Mouse (Mus musculus) heart, postnatal 0 days (tissue): ENCODE data around the gene Zfc3h1. TPM values are rescaled to one million over a fixed set of nuclear protein-coding genes. Genes with fewer than 3 reads are reported as not detected.

Source experiments
- ATAC-seq: fragments of 200-750 bp; cut with Nextera tagmentation; 2 replicates; pipeline ENCODE4 v1.8.0; 2017; ENCODE audit warnings: low read depth, moderate number of reproducible peaks, moderate library complexity; ENCODE audit not compliant: insufficient read depth
- DNase-seq: peaks from one replicate; pipeline ENCODE4 v3.0.0-alpha.2; 2016; ENCODE audit warnings: low spot score
- H3K27ac ChIP-seq: fragments of 300-500 bp; sonication (generic); 2 replicates; pipeline ENCODE4 v1.5.1; 2014; ENCODE audit warnings: low read depth, mild to moderate bottlenecking
- H3K27me3 ChIP-seq: fragments of 300-500 bp; sonication (generic); 2 replicates; pipeline ENCODE4 v1.6.1; 2014; ENCODE audit warnings: low read length, mixed read lengths; ENCODE audit not compliant: control insufficient read depth, insufficient read depth
- H3K36me3 ChIP-seq: fragments of 300-500 bp; sonication (generic); replicated peaks from 2 replicates; pipeline ENCODE4 v1.6.1; 2014; ENCODE audit warnings: low read length, mixed read lengths; ENCODE audit not compliant: control insufficient read depth, insufficient read depth
- H3K4me1 ChIP-seq: fragments of 300-500 bp; sonication (generic); 2 replicates; pipeline ENCODE4 v1.6.1; 2014; ENCODE audit warnings: antibody characterized with exemption; ENCODE audit not compliant: control insufficient read depth, insufficient read depth
- H3K4me2 ChIP-seq: fragments of 300-500 bp; sonication (generic); 2 replicates; pipeline ENCODE4 v1.6.1; 2014; ENCODE audit warnings: low read depth, mild to moderate bottlenecking, low read length, moderate library complexity
- H3K4me3 ChIP-seq: fragments of 300-500 bp; sonication (generic); 2 replicates; pipeline ENCODE4 v1.5.1; 2014; ENCODE audit warnings: low read depth, low read length
- H3K9ac ChIP-seq: fragments of 300-500 bp; sonication (generic); replicated peaks from 2 replicates; pipeline ENCODE4 v1.6.1; 2014; ENCODE audit warnings: low read depth, low read length, mixed read lengths
- H3K9me3 ChIP-seq: fragments of 300-500 bp; sonication (generic); replicated peaks from 2 replicates; pipeline ENCODE4 v1.6.1; 2016; ENCODE audit warnings: low read length; ENCODE audit not compliant: control insufficient read depth
- CTCF ChIP-seq: IDR thresholded peaks from 2 replicates; pipeline ENCODE4 v1.5.1; 2016; ENCODE audit warnings: antibody characterized with exemption, control low read depth, low read depth
- EP300 ChIP-seq: IDR thresholded peaks from 2 replicates; pipeline ENCODE4 v1.6.1; 2016; ENCODE audit warnings: antibody characterized with exemption, low read depth
- WGBS: fragments of 180-500 bp; shearing (Covaris S2); extraction: QIAGEN DNeasy Blood & Tissue Kit; methylation state at CpG from one replicate; pipeline ENCODE4 v1.1.7; 2014; 5-methylcytosine and 5-hydroxymethylcytosine counted together
- polyA plus RNA-seq: library from polyadenylated mRNA; unstranded; fragments of >200 nt; fragmentation: Nextera tagmentation; extraction: Ambion mirVana; gene quantifications from 2 replicates; pipeline ENCODE4 v1.2.1, GENCODE M21; 2015
- total RNA-seq: library from RNA; depleted of rRNA; stranded (reverse); fragments of >200 nt; gene quantifications from 2 replicates; pipeline ENCODE4 v1.2.3, GENCODE M21; 2014; ENCODE audit warnings: low replicate concordance

Zfc3h1 gene
- total and polyA plus RNA-seq, 2 experiments from 2014 or later: 5.3 to 26.5 TPM

DNA sequence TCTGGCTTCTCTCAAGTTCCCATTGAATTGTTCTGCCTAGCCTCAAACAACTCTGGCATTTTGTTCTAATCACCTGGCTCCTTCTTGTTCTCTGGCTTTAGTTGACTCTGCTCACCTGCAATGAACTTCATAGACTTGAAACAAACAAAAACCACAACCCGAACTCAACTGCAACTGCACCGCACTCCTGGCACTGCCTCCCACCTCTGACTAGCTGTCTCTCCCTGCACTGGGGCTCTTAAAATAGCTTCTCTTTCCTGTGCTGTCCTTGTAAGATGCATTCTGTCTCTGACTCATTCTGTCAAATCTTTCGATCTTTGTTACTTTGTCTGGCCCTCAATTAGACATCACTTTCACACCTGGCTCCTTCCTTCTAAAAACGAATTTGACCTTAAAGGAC lies 21.6 kb upstream of the Zfc3h1 start:
- TF ChIP-seq EP300: no peak
- TF ChIP-seq CTCF: no peak
- Histone ChIP-seq H3K4me2 (peak overlapping the region; percentile 74), H3K9ac (peak overlapping the region; percentile 51), H3K4me3 (peak overlapping the region; percentile 63), H3K9me3 (no peaks in the 10 kb centered on the region), H3K27ac (peak overlapping the region; percentile 92), H3K4me1 (0 out of 2 replicates have a peak, but pooled peaks cover 10% of the 10 kb centered on the region), H3K36me3 (no peaks in the 10 kb centered on the region), H3K27me3 (no peaks in the 10 kb centered on the region)
- ATAC-seq (no peak), DNase-seq (no peak)
- 62% methylated on average over 4 of the region's 4 CpGs for WGBS

DNA sequence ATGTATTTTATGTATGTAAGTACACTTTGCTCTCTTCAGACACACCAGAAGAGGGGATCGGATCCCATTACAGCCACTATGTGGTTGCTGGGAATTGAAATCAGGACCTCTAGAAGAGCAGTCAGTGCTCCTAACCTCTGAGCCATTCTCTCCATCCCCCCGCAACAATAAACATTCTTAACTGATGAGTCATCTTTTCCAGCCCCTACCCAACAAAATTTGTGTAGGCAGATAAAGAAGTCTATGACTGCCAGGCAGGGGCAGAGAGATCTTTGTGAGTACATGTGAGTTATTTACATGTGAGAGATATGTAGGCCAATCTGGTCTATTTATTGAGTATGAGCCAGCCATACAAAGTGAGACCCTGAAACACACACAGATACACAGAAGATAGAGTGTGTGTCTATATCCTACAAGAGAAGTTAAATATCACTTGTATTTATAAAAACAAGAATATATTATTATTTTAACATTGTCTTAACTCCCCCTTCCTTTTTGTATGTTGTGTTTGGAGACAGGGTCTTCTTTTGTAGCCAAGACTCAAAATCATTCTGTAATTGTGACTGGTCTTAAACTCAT lies 3.2 kb upstream of the Zfc3h1 start:
- no peak overlapping the region for H3K27ac ChIP-seq
- no peaks in the 10 kb centered on the region for H3K36me3 ChIP-seq
- no peak for DNase-seq
- H3K27me3 ChIP-seq: no peaks in the 10 kb centered on the region
- peaks cover 26% of the 10 kb centered on the region for H3K4me1 ChIP-seq
- H3K4me3 ChIP-seq: no peak overlapping the region
- whole genome bisulfite sequencing: 32% methylated on average over 2 of the region's 2 CpGs
- no peaks in the 10 kb centered on the region for H3K9me3 ChIP-seq
- no peak for ATAC-seq
- no peak overlapping the region for H3K9ac ChIP-seq
- H3K4me2 ChIP-seq: no peak overlapping the region
- TF ChIP-seq EP300 (no peak), CTCF (no peak)

DNA sequence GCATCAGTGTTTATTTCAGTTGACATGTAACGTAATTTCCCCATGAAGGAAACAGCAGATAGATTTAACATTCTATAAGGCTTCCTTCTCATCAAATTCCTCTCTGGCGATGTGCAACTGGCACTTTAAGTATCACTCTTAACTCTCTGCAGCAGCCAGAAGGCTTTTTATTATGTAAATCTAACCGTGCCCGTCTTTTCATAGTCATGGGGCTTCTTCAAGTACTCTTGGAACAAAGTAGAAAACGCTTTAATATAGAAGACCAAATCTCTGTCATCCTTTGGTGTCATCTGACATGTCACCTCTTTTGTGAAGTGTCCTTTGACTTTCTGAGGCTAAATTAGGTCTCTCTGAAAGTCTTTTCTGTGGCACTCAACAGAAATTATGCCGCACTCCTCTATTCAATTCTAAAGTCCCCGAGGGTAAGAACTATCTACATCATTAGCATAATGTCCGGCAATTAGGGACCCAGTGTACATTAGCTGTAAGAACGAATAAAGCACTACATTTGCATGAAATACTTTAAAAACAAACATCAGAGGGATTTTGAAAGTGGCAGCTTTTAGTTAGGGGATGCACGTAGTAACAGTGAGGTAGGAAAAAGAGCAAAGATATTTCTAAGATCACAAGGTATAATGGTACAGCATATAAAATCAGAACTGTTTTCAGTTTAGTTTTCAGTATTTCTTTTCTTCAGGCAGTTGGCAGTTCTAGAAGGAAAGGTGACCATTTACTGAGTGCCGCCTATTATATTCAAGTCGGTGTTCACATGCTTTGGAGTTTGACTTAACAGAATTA lies 1.7 kb upstream of the Zfc3h1 start:
- no peak for TF ChIP-seq CTCF
- TF ChIP-seq EP300: no peak
- WGBS: 25% methylated on average over 12 of the region's 12 CpGs
- no peak for ATAC-seq
- Histone ChIP-seq H3K9ac (peak overlapping the region; percentile 98; the same call in 1 of the 2 replicates), H3K4me3 (peak overlapping the region; percentile 98), H3K4me1 (peaks cover 34% of the 10 kb centered on the region), H3K27ac (peak overlapping the region; percentile 99; the same call in 1 of the 2 replicates), H3K36me3 (no peaks in the 10 kb centered on the region), H3K9me3 (no peaks in the 10 kb centered on the region), H3K4me2 (peak overlapping the region; percentile 68), H3K27me3 (no peaks in the 10 kb centered on the region)
- no peak for DNase-seq

- Histone ChIP-seq H3K4me3 (peak overlapping the region; percentile 98), H3K36me3 (0 out of 2 replicates have a peak, but pooled peaks cover 3% of the 10 kb centered on the region), H3K4me1 (peaks cover 40% of the 10 kb centered on the region), H3K9ac (peak overlapping the region; percentile 98), H3K27ac (peak overlapping the region; percentile 99), H3K9me3 (no peaks in the 10 kb centered on the region), H3K4me2 (peak overlapping the region; percentile 68), H3K27me3 (no peaks in the 10 kb centered on the region)
- no peak for TF ChIP-seq CTCF
- no peak for TF ChIP-seq EP300
- DNase-seq (peak; percentile 41), ATAC-seq (no peak)
- 1% methylated on average over 15 of the region's 15 CpGs for WGBS
These were observed 1.0 kb upstream of the Zfc3h1 start for GRCm38 (mm10) chr10:115383644-115384220.

DNA sequence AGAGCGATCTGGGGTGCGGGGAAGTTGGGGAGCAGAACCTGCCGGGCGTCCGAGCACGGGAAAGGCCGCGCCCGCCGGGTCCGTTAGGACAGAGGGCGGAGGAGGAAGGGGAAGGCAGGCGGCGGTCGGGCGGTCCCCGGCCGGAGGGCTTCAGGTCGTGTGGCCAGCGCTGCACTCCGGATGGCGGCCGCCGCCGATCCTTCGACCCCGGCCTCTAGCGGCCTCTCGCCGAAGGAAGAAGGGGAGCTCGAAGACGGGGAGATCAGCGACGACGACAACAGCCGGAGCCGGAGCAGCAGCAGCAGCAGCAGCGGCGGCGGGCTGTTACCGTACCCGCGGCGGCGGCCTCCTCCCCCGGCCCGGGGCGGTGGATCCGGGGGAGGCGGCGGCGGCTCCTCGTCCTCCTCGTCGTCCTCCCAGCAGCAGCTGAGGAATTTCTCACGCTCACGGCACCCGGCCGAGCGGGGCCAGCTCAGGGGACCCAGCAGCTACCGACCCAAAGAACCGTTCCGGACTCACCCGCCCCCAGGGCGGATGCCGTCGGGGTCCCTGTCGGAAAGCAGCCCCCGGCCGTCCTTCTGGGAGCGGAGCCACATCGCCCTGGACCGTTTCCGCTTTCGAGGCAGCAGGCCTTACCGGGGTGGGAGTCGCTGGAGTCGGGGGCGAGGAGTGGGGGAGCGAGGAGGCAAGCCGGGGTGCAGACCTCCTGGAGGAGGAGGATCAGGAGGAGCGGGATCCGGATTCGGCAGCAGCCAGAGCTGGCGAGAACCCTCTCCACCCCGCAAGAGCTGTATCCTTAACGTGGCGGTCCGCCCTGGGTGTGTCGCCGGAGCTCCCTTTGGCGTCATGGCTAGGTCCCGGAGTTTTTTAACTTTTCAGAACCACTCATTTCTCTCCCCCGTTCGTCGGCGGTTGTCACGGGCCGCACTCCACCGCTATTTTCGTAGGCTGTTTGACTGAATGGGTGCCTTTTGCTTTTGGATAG lies 551 bp downstream of the Zfc3h1 start:
- no peak for TF ChIP-seq CTCF
- no peak for TF ChIP-seq EP300
- WGBS: under 1% methylated on average over 97 of the region's 101 CpGs
- Histone ChIP-seq H3K4me2 (peak overlapping the region; percentile 82), H3K9me3 (no peaks in the 10 kb centered on the region), H3K9ac (peak overlapping the region; percentile 98), H3K27ac (peak overlapping the region; percentile 99), H3K36me3 (peaks cover 13% of the 10 kb centered on the region; the same call in 1 of the 2 replicates), H3K4me1 (peaks cover 40% of the 10 kb centered on the region), H3K27me3 (no peaks in the 10 kb centered on the region), H3K4me3 (peak overlapping the region; percentile 98)
- peak; percentile 8 for ATAC-seq
- DNase-seq: peak; percentile 41
